Mouse (Mus musculus): Measurements from ENCODE around the gene Gtf2f1. TPM values are rescaled to one million over a fixed set of nuclear protein-coding genes. Genes with fewer than 3 reads are reported as not detected.
"Not testable (repeated sequence)": the region's sequence is repeated elsewhere in the genome, so short reads cannot be mapped to it uniquely, and the experiment has no call there.

Gene Gtf2f1
- 10 to 100 TPM; 18.9 to 19.1 TPM for total RNA-seq (2021)

- DNase-seq: peak; percentile 88 to 93
- intact Hi-C loops (cut with DNase I): loop anchor here (2.0 kb wide), 1 partner anchor 21 kb away; the partner anchor contains the start of gene Clpp
These were observed at the start of gene Gtf2f1, which contains the start of gene Gm17949 for GRCm38 (mm10) chr17:57011236-57012141. TSS of gene Gtf2f1 (minus strand) at chr17:57011288. TSS of gene Gm17949 (plus strand) at chr17:57011469.

GRCm38 (mm10) chr17:57060231-57060801, 49.2 kb upstream of the Gtf2f1 start:
- DNase-seq: peak; percentile 95 to 97
- intact Hi-C loops (cut with DNase I): loop anchor here (1.0 to 10.0 kb wide), 3 partner anchors 36 to 274 kb away; no protein-coding TSS in a partner anchor

- intact Hi-C loops (cut with DNase I): loop anchor here (1.0 kb wide), 1 partner anchor 26 kb away; no protein-coding TSS in a partner anchor
- peak; percentile 63 to 70 for DNase-seq
These were observed 48.4 kb upstream of the Gtf2f1 start, which contains the start of gene Slc25a23 for GRCm38 (mm10) chr17:57059486-57059977. TSS of gene Slc25a23 (minus strand) at chr17:57059863.

- intact Hi-C loops (cut with DNase I): loop anchor here (1.0 kb wide), 1 partner anchor 26 kb away; no protein-coding TSS in a partner anchor
- DNase-seq: peak; percentile 49 to 60
These were observed 47.9 kb upstream of the Gtf2f1 start, which contains the start of gene Crb3 for GRCm38 (mm10) chr17:57058891-57059485. TSS of gene Crb3 (plus strand) at chr17:57059105.

- intact Hi-C loops (cut with DNase I): no loop called here
- DNase-seq: no peak
These were observed 45.2 kb upstream of the Gtf2f1 start for GRCm38 (mm10) chr17:57056246-57056645.

- DNase-seq; intact Hi-C loops (cut with DNase I): not testable (repeated sequence)
These were observed 40.6 kb upstream of the Gtf2f1 start for GRCm38 (mm10) chr17:57051679-57052078.

- intact Hi-C loops (cut with DNase I): no loop called here
- no peak for DNase-seq
These were observed 37.7 kb upstream of the Gtf2f1 start for GRCm38 (mm10) chr17:57048816-57049215.

- intact Hi-C loops (cut with DNase I): no loop called here
- DNase-seq: no peak
These were observed 36.3 kb upstream of the Gtf2f1 start for GRCm38 (mm10) chr17:57047406-57047805.

- no peak for DNase-seq
- intact Hi-C loops (cut with DNase I): no loop called here
These were observed 30.5 kb upstream of the Gtf2f1 start, which contains the start of gene Slc25a41 for GRCm38 (mm10) chr17:57041554-57041953. TSS of gene Slc25a41 (minus strand) at chr17:57041654.

- intact Hi-C loops (cut with DNase I): no loop called here
- no peak for DNase-seq
These were observed 27.9 kb upstream of the Gtf2f1 start for GRCm38 (mm10) chr17:57038978-57039377.

GRCm38 (mm10) chr17:57032854-57033253, 21.8 kb upstream of the Gtf2f1 start:
- intact Hi-C loops (cut with DNase I): loop anchor here (1.0 kb wide), 1 partner anchor 26 kb away; the partner anchor contains the start of genes Crb3 and Slc25a23
- no peak for DNase-seq

GRCm38 (mm10) chr17:57031661-57032420, 20.8 kb upstream of the Gtf2f1 start:
- intact Hi-C loops (cut with DNase I): no loop called here
- DNase-seq: peak; percentile 98

- peak in 1 of 2 experiments; percentile 16 for DNase-seq
- intact Hi-C loops (cut with DNase I): loop anchor here (1.0 kb wide), 2 partner anchors 18 to 41 kb away; partner anchors contain the start of gene Clpp
These were observed 20.0 kb upstream of the Gtf2f1 start, which contains the start of gene Khsrp for GRCm38 (mm10) chr17:57030931-57031660. TSS of gene Khsrp (minus strand) at chr17:57031522.

GRCm38 (mm10) chr17:57029691-57030090, 18.6 kb upstream of the Gtf2f1 start:
- intact Hi-C loops (cut with DNase I): loop anchor here (1.0 to 5.0 kb wide), 3 partner anchors 16 to 92 kb away; partner anchors contain the start of genes Clpp and Mllt1
- DNase-seq: peak in 1 of 2 experiments; percentile 20

GRCm38 (mm10) chr17:57027471-57027870, 16.4 kb upstream of the Gtf2f1 start:
- intact Hi-C loops (cut with DNase I): loop anchor here (5.0 kb wide), 1 partner anchor 90 kb away; the partner anchor contains the start of gene Mllt1
- DNase-seq: no peak

- DNase-seq: no peak
- intact Hi-C loops (cut with DNase I): no loop called here
These were observed 9.9 kb upstream of the Gtf2f1 start for GRCm38 (mm10) chr17:57020960-57021359.

- intact Hi-C loops (cut with DNase I): no loop called here
- DNase-seq: no peak
These were observed 8.6 kb upstream of the Gtf2f1 start for GRCm38 (mm10) chr17:57019693-57020092.

- DNase-seq: no peak
- intact Hi-C loops (cut with DNase I): no loop called here
These were observed 1.2 kb upstream of the Gtf2f1 start for GRCm38 (mm10) chr17:57012245-57012795.
